Mouse (Mus musculus): ENCODE data around the gene Adap1. TPM values are rescaled to one million over a fixed set of nuclear protein-coding genes. Genes with fewer than 3 reads are reported as not detected.

The Adap1 gene
- polyA plus RNA-seq, 1 experiment from 2014 or later: 7.7 TPM

- Histone ChIP-seq H3K36me3 (ENCODE audit: control insufficient read depth, insufficient read depth, low read length) (peaks cover 19% of the 10 kb centered on the region), H3K9me3 (ENCODE audit: control insufficient read depth, low read length) (no peaks in the 10 kb centered on the region), H3K4me2 (ENCODE audit: low read length) (no peak overlapping the region), H3K9ac (ENCODE audit: low read length) (no peak overlapping the region), H3K27me3 (replicated peaks; ENCODE audit: control insufficient read depth, insufficient read depth, low read length) (no peaks in the 10 kb centered on the region), H3K4me3 (ENCODE audit: low read depth, low read length) (no peak overlapping the region), H3K27ac (ENCODE audit: low read depth) (peak overlapping the region; percentile 77), H3K4me1 (replicated peaks; ENCODE audit: control insufficient read depth, insufficient read depth, low read length) (no peaks in the 10 kb centered on the region; the same call in 1 of the 2 replicates)
- 79% methylated on average over 8 of the region's 8 CpGs for WGBS
- DNase-seq (ENCODE audit: low spot score) (no peak), ATAC-seq (replicated peaks; ENCODE audit: low FRiP score, low TSS enrichment, low read depth) (peak; percentile 74)
Measured at GRCm38 (mm10) chr5:139332590-139333272, 7.3 kb upstream of the Adap1 start.

- ATAC-seq (replicated peaks; ENCODE audit: low FRiP score, low TSS enrichment, low read depth): peak; percentile 28
- H3K4me2 ChIP-seq (ENCODE audit: low read length): no peak overlapping the region
- 19% methylated on average over 8 of the region's 8 CpGs for WGBS
- 0 out of 2 replicates have a peak, but pooled peaks cover 2% of the 10 kb centered on the region for H3K27me3 ChIP-seq (replicated peaks; ENCODE audit: control insufficient read depth, insufficient read depth, low read length)
- peak; percentile 99 for DNase-seq (ENCODE audit: low spot score)
- H3K4me1 ChIP-seq (replicated peaks; ENCODE audit: control insufficient read depth, insufficient read depth, low read length): no peaks in the 10 kb centered on the region; the same call in 1 of the 2 replicates
- H3K9me3 ChIP-seq (ENCODE audit: control insufficient read depth, low read length): no peaks in the 10 kb centered on the region
- H3K4me3 ChIP-seq (ENCODE audit: low read depth, low read length): no peak overlapping the region
- peak overlapping the region; percentile 77; the same call in 1 of the 2 replicates for H3K27ac ChIP-seq (ENCODE audit: low read depth)
- H3K36me3 ChIP-seq (ENCODE audit: control insufficient read depth, insufficient read depth, low read length): peaks cover 10% of the 10 kb centered on the region
- H3K9ac ChIP-seq (ENCODE audit: low read length): no peak overlapping the region
Measured at GRCm38 (mm10) chr5:139331742-139332141, 6.3 kb upstream of the Adap1 start.

DNA sequence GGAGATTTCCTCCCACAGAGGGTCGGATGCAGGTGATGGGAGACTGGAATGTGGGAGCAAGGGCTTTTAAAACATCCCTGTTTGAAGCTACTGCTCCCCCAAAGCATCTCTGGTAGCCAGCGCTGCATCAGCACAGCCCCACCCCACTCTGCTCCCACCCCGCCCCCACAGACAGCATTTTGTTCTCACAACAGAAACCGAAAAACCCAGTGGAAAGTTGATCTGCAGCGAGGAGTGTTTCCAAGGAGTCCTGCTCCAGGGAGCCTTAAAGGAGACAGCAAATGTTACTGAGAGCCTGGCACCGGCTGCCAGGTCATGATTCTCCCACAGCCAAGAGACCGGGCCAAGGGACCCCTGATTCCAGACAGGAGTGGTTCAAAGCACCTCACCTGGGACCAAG is 5.3 kb upstream of the Adap1 start:
- peaks cover 12% of the 10 kb centered on the region for H3K27me3 ChIP-seq (replicated peaks; ENCODE audit: control insufficient read depth, insufficient read depth, low read length)
- WGBS: 66% methylated on average over 7 of the region's 7 CpGs
- no peak overlapping the region for H3K4me2 ChIP-seq (ENCODE audit: low read length)
- no peak overlapping the region for H3K4me3 ChIP-seq (ENCODE audit: low read depth, low read length)
- no peaks in the 10 kb centered on the region for H3K9me3 ChIP-seq (ENCODE audit: control insufficient read depth, low read length)
- no peaks in the 10 kb centered on the region; the same call in 1 of the 2 replicates for H3K4me1 ChIP-seq (replicated peaks; ENCODE audit: control insufficient read depth, insufficient read depth, low read length)
- H3K36me3 ChIP-seq (ENCODE audit: control insufficient read depth, insufficient read depth, low read length): peaks cover under 1% of the 10 kb centered on the region; the same call in 1 of the 2 replicates
- no peak overlapping the region for H3K9ac ChIP-seq (ENCODE audit: low read length)
- DNase-seq (ENCODE audit: low spot score) (no peak), ATAC-seq (replicated peaks; ENCODE audit: low FRiP score, low TSS enrichment, low read depth) (no peak)
- no peak overlapping the region for H3K27ac ChIP-seq (ENCODE audit: low read depth)

- H3K36me3 ChIP-seq (ENCODE audit: control insufficient read depth, insufficient read depth, low read length): no peaks in the 10 kb centered on the region
- peaks cover 30% of the 10 kb centered on the region for H3K27me3 ChIP-seq (replicated peaks; ENCODE audit: control insufficient read depth, insufficient read depth, low read length)
- H3K4me2 ChIP-seq (ENCODE audit: low read length): no peak overlapping the region
- H3K4me3 ChIP-seq (ENCODE audit: low read depth, low read length): no peak overlapping the region
- H3K4me1 ChIP-seq (replicated peaks; ENCODE audit: control insufficient read depth, insufficient read depth, low read length): peaks cover 10% of the 10 kb centered on the region; the same call in 1 of the 2 replicates
- WGBS: 73% methylated on average over 7 of the region's 7 CpGs
- DNase-seq (ENCODE audit: low spot score) (no peak), ATAC-seq (replicated peaks; ENCODE audit: low FRiP score, low TSS enrichment, low read depth) (no peak)
- H3K9me3 ChIP-seq (ENCODE audit: control insufficient read depth, low read length): no peaks in the 10 kb centered on the region
- H3K9ac ChIP-seq (ENCODE audit: low read length): no peak overlapping the region
- H3K27ac ChIP-seq (ENCODE audit: low read depth): no peak overlapping the region
Measured at GRCm38 (mm10) chr5:139327634-139328020, 2.2 kb upstream of the Adap1 start.

GRCm38 (mm10) chr5:139326986-139327633 is 1.7 kb upstream of the Adap1 start:
- 70% methylated on average over 7 of the region's 7 CpGs for WGBS
- DNase-seq (ENCODE audit: low spot score): no peak
- H3K9me3 ChIP-seq (ENCODE audit: control insufficient read depth, low read length): no peaks in the 10 kb centered on the region
- no peak for ATAC-seq (replicated peaks; ENCODE audit: low FRiP score, low TSS enrichment, low read depth)
- no peak overlapping the region for H3K4me2 ChIP-seq (ENCODE audit: low read length)
- H3K27ac ChIP-seq (ENCODE audit: low read depth): no peak overlapping the region
- H3K4me3 ChIP-seq (ENCODE audit: low read depth, low read length): no peak overlapping the region
- H3K4me1 ChIP-seq (replicated peaks; ENCODE audit: control insufficient read depth, insufficient read depth, low read length): peaks cover 10% of the 10 kb centered on the region; the same call in 1 of the 2 replicates
- H3K9ac ChIP-seq (ENCODE audit: low read length): no peak overlapping the region
- peaks cover 30% of the 10 kb centered on the region for H3K27me3 ChIP-seq (replicated peaks; ENCODE audit: control insufficient read depth, insufficient read depth, low read length)
- no peaks in the 10 kb centered on the region for H3K36me3 ChIP-seq (ENCODE audit: control insufficient read depth, insufficient read depth, low read length)

- Histone ChIP-seq H3K27me3 (replicated peaks; ENCODE audit: control insufficient read depth, insufficient read depth, low read length) (peaks cover 30% of the 10 kb centered on the region), H3K4me1 (replicated peaks; ENCODE audit: control insufficient read depth, insufficient read depth, low read length) (0 out of 2 replicates have a peak, but pooled peaks cover 10% of the 10 kb centered on the region), H3K4me3 (ENCODE audit: low read depth, low read length) (no peak overlapping the region), H3K9ac (ENCODE audit: low read length) (no peak overlapping the region), H3K36me3 (ENCODE audit: control insufficient read depth, insufficient read depth, low read length) (no peaks in the 10 kb centered on the region), H3K4me2 (ENCODE audit: low read length) (no peak overlapping the region), H3K27ac (ENCODE audit: low read depth) (no peak overlapping the region), H3K9me3 (ENCODE audit: control insufficient read depth, low read length) (no peaks in the 10 kb centered on the region)
- WGBS: 67% methylated on average over 13 of the region's 13 CpGs
- no peak for ATAC-seq (replicated peaks; ENCODE audit: low FRiP score, low TSS enrichment, low read depth)
- no peak for DNase-seq (ENCODE audit: low spot score)
Measured at GRCm38 (mm10) chr5:139326111-139326696, 782 bp upstream of the Adap1 start.

DNA sequence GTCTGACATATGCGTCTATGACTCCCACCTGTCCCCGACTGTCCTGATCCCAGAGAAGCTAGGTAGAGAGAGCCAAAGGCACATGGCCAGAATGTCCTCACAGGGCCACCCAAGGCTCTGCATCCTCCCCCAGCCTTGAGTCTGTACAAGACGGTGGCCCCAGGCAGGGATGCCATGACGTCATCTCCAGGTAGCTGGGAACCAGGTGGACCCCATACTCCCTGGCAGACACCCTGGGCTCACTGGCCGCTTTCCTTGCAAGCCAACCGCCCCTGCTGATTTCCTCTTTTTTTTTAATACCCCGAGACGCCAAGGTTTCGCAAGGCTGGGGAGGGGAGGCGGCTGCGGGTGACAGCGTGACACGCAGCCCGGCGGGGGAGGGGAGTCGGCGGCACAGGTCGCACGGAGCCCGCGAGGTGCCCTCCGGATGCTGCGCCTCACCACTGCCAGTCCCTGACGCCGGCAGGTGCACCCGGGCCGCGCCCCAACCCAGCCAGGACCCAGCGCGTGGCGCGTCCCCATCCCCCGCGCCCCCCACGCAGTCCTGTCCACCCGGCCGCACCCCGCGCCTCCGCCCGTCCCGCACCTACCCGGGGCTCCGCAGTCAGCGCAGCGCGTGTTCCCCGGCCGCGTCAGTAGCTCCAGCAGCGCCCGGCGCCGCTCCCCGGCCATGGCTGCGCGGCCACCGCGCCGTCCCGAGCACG is 579 bp downstream of the Adap1 start:
- Histone ChIP-seq H3K9me3 (ENCODE audit: control insufficient read depth, low read length) (no peaks in the 10 kb centered on the region), H3K9ac (ENCODE audit: low read length) (peak overlapping the region; percentile 60), H3K4me2 (ENCODE audit: low read length) (peak overlapping the region; percentile 87), H3K36me3 (ENCODE audit: control insufficient read depth, insufficient read depth, low read length) (no peaks in the 10 kb centered on the region), H3K27me3 (replicated peaks; ENCODE audit: control insufficient read depth, insufficient read depth, low read length) (peaks cover 30% of the 10 kb centered on the region), H3K27ac (ENCODE audit: low read depth) (no peak overlapping the region), H3K4me3 (ENCODE audit: low read depth, low read length) (peak overlapping the region; percentile 59), H3K4me1 (replicated peaks; ENCODE audit: control insufficient read depth, insufficient read depth, low read length) (0 out of 2 replicates have a peak, but pooled peaks cover 10% of the 10 kb centered on the region)
- DNase-seq (ENCODE audit: low spot score) (peak; percentile 70), ATAC-seq (replicated peaks; ENCODE audit: low FRiP score, low TSS enrichment, low read depth) (peak; percentile 62)
- 2% methylated on average over 61 of the region's 62 CpGs for WGBS

DNA sequence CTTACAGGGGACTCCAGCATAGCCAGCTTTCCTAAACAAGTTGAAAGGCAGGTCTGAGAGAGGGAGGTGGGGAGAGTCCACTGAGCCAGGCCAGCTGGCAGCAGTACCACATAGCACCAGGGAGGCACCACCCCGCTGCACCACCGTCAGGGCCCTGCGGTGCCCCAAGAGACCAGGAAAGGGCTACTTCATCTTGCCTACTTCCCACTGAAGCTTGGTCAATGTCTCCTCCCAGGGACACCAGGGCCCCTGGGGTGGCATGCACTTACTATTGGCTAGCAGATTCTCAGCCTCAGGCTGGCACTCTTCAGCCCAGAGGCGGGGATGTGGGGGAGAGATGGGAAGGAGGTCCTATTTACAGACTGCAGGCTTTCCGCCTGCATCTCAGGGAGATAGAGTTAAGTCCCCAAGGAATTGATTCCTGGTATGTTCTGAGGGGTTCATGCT is 1.4 kb downstream of the Adap1 start:
- H3K4me3 ChIP-seq (ENCODE audit: low read depth, low read length): no peak overlapping the region
- 0 out of 2 replicates have a peak, but pooled peaks cover 10% of the 10 kb centered on the region for H3K4me1 ChIP-seq (replicated peaks; ENCODE audit: control insufficient read depth, insufficient read depth, low read length)
- no peak overlapping the region for H3K27ac ChIP-seq (ENCODE audit: low read depth)
- DNase-seq (ENCODE audit: low spot score) (no peak), ATAC-seq (replicated peaks; ENCODE audit: low FRiP score, low TSS enrichment, low read depth) (no peak)
- H3K9ac ChIP-seq (ENCODE audit: low read length): 0 out of 2 replicates have a peak overlapping the region, but pooled peaks have one; percentile 60
- no peaks in the 10 kb centered on the region for H3K9me3 ChIP-seq (ENCODE audit: control insufficient read depth, low read length)
- no peaks in the 10 kb centered on the region for H3K36me3 ChIP-seq (ENCODE audit: control insufficient read depth, insufficient read depth, low read length)
- 59% methylated on average over 5 of the region's 5 CpGs for WGBS
- peaks cover 30% of the 10 kb centered on the region for H3K27me3 ChIP-seq (replicated peaks; ENCODE audit: control insufficient read depth, insufficient read depth, low read length)
- peak overlapping the region; percentile 87 for H3K4me2 ChIP-seq (ENCODE audit: low read length)
